Mouse (Mus musculus) olfactory bulb, adult 2 months (tissue): Measurements from ENCODE around the gene Ccdc134. TPM values are rescaled to one million over a fixed set of nuclear protein-coding genes. Genes with fewer than 3 reads are reported as not detected.

Source experiments
- H3K27ac ChIP-seq: fragments of 200-500 bp; 2 replicates; pipeline ENCODE4 v1.5.1; 2012; ENCODE audit warnings: low read depth, low read length; ENCODE audit not compliant: insufficient read depth
- H3K4me1 ChIP-seq: fragments of 200-500 bp; 2 replicates; pipeline ENCODE4 v1.6.1; 2012; ENCODE audit warnings: low read length; ENCODE audit not compliant: control insufficient read depth, insufficient read depth
- H3K4me3 ChIP-seq: fragments of 200-500 bp; 2 replicates; pipeline ENCODE4 v1.5.1; 2012; ENCODE audit warnings: mild to moderate bottlenecking, low read depth, low read length, moderate library complexity; ENCODE audit not compliant: insufficient read depth
- CTCF ChIP-seq: fragments of 200-500 bp; IDR thresholded peaks from 2 replicates; pipeline ENCODE4 v1.5.1; 2012; ENCODE audit warnings: low read depth, mild to moderate bottlenecking, low read length, moderate library complexity; ENCODE audit not compliant: insufficient read depth
- POLR2A ChIP-seq: fragments of 200-500 bp; IDR thresholded peaks from 2 replicates; pipeline ENCODE4 v1.6.1; 2012; ENCODE audit warnings: mild to moderate bottlenecking, low read depth, low read length, moderate library complexity; ENCODE audit not compliant: insufficient read depth
- WGBS: fragments of 180-500 bp; shearing (Covaris S2); methylation state at CpG from one replicate; pipeline ENCODE4 v1.1.7; 2018; 5-methylcytosine and 5-hydroxymethylcytosine counted together
- polyA plus RNA-seq: library from polyadenylated mRNA; stranded (reverse); fragments of >200 nt; gene quantifications from 2 replicates; pipeline ENCODE4 v1.2.4, GENCODE M21; 2012; ENCODE audit warnings: low replicate concordance; ENCODE audit not compliant: missing spikeins, insufficient read depth, insufficient read length

Gene Ccdc134
- polyA plus RNA-seq, 1 experiment: not detected

- under 1% methylated on average over 72 of the region's 79 CpGs for WGBS
Observed at GRCm38 (mm10) chr15:82146770-82147610, 19.3 kb downstream of the Ccdc134 start, which contains the start of gene Srebf2. TSS of gene Srebf2 (plus strand) at chr15:82147181.

GRCm38 (mm10) chr15:82147611-82148111 is 19.9 kb downstream of the Ccdc134 start:
- Histone ChIP-seq H3K4me3 (peak overlapping the region; percentile 81), H3K4me1 (peaks cover 8% of the 10 kb centered on the region), H3K27ac (peak overlapping the region; percentile 51)
- under 1% methylated on average over 50 of the region's 50 CpGs for WGBS
- TF ChIP-seq CTCF (no peak), POLR2A (no peak; the same call in 1 of the 2 replicates)

More at GRCm38 (mm10) chr15:82146770-82147610, 19.3 kb downstream of the Ccdc134 start, which contains the start of gene Srebf2:
- Histone ChIP-seq H3K4me1 (peaks cover 4% of the 10 kb centered on the region), H3K4me3 (peak within 1 kb of the TSS; percentile 81), H3K27ac (peak within 1 kb of the TSS; percentile 96)
- peak; percentile 71 for TF ChIP-seq POLR2A
- TF ChIP-seq CTCF: no peak

- TF ChIP-seq POLR2A (no peak), CTCF (no peak)
- Histone ChIP-seq H3K4me3 (peak overlapping the region; percentile 40), H3K4me1 (peaks cover 9% of the 10 kb centered on the region), H3K27ac (no peak overlapping the region)
- WGBS: 14% methylated on average over 9 of the region's 9 CpGs
Observed at GRCm38 (mm10) chr15:82148510-82148911, 20.8 kb downstream of the Ccdc134 start.

GRCm38 (mm10) chr15:82150042-82150441 is 22.3 kb downstream of the Ccdc134 start:
- Histone ChIP-seq H3K4me3 (no peak overlapping the region), H3K4me1 (peaks cover 12% of the 10 kb centered on the region), H3K27ac (no peak overlapping the region)
- no peak for TF ChIP-seq CTCF
- TF ChIP-seq POLR2A: no peak

GRCm38 (mm10) chr15:82151176-82151575 is 23.5 kb downstream of the Ccdc134 start:
- TF ChIP-seq POLR2A (no peak), CTCF (no peak)
- WGBS: 86% methylated on average over 4 of the region's 4 CpGs
- H3K4me1 ChIP-seq: peaks cover 13% of the 10 kb centered on the region
- no peak overlapping the region for H3K27ac ChIP-seq
- H3K4me3 ChIP-seq: no peak overlapping the region

GRCm38 (mm10) chr15:82152022-82152421 is 24.3 kb downstream of the Ccdc134 start:
- no peak overlapping the region for H3K4me3 ChIP-seq
- H3K4me1 ChIP-seq: peaks cover 16% of the 10 kb centered on the region
- no peak for TF ChIP-seq CTCF
- no peak for TF ChIP-seq POLR2A
- H3K27ac ChIP-seq: no peak overlapping the region
- 66% methylated on average over 12 of the region's 12 CpGs for WGBS

GRCm38 (mm10) chr15:82152435-82152834 is 24.7 kb downstream of the Ccdc134 start:
- H3K4me1 ChIP-seq: peaks cover 19% of the 10 kb centered on the region
- no peak overlapping the region for H3K27ac ChIP-seq
- 78% methylated on average over 7 of the region's 7 CpGs for WGBS
- H3K4me3 ChIP-seq: no peak overlapping the region
- TF ChIP-seq CTCF (no peak), POLR2A (no peak)

- H3K27ac ChIP-seq: no peak overlapping the region
- peaks cover 33% of the 10 kb centered on the region for H3K4me1 ChIP-seq
- TF ChIP-seq POLR2A: no peak
- no peak for TF ChIP-seq CTCF
- no peak overlapping the region for H3K4me3 ChIP-seq
- WGBS: 90% methylated on average over 6 of the region's 6 CpGs
Observed at GRCm38 (mm10) chr15:82156298-82156697, 28.6 kb downstream of the Ccdc134 start.

- Histone ChIP-seq H3K4me1 (peaks cover 35% of the 10 kb centered on the region), H3K27ac (no peak overlapping the region), H3K4me3 (no peak overlapping the region)
- 62% methylated on average over 10 of the region's 10 CpGs for WGBS
- TF ChIP-seq POLR2A: no peak
- no peak for TF ChIP-seq CTCF
Observed at GRCm38 (mm10) chr15:82156902-82157301, 29.2 kb downstream of the Ccdc134 start.
